8 mouse cellular contexts compared by ENCODE assay signal in the genomic region with DNA sequence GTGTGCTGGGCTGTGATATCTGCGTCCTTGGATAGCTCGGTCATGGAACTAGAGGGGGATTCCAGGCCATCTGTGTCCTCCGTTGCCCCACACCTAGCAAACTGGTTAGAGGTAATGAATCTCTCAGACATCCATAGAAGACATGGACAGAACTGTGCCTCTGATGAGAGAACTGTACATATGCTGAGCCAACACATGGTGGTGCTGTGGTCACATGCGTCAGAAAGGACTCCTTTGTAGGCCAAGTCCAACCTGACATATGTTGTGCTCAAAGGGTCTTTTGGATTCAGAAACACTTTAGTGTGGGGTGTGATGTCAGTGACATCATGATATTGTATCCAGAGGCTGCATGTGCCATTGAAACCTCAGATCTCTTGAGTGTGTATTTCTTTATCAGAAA. TPM values are rescaled to one million over a fixed set of nuclear protein-coding genes. Genes with fewer than 3 reads are reported as not detected.
A peak's percentile ranks its signal among the peaks of the same experiment; 100 is the strongest.
DNase-seq lines count a peak whose midpoint lies in the region; ATAC-seq and TF ChIP-seq lines count a peak whose summit lies in the region.

No protein-coding gene starts in this region.

- no peak overlapping the region for H3K4me3 ChIP-seq in ES-Bruce4 (ENCODE audit: low read depth, low read length)
- H3K4me3 ChIP-seq in heart, embryonic 11.5 days (ENCODE audit: low read depth, low read length) = no peak overlapping the region
- no peak overlapping the region for H3K4me3 ChIP-seq in kidney, embryonic 16.5 days (ENCODE audit: low read length)
- no peak overlapping the region for H3K4me3 ChIP-seq in lung, embryonic 14.5 days (ENCODE audit: low read depth, low read length)

- peaks cover 6% of the 10 kb centered on the region for H3K4me1 ChIP-seq in ES-Bruce4 (ENCODE audit: control insufficient read depth, insufficient read depth, low read length)
- H3K4me1 ChIP-seq in heart, embryonic 11.5 days (ENCODE audit: control insufficient read depth, insufficient read depth, low read length) = no peaks in the 10 kb centered on the region
- no peaks in the 10 kb centered on the region for H3K4me1 ChIP-seq in kidney, embryonic 16.5 days (ENCODE audit: insufficient read depth, low read length)
- H3K4me1 ChIP-seq in lung, embryonic 14.5 days (ENCODE audit: insufficient read depth) = no peaks in the 10 kb centered on the region

- WGBS in heart, embryonic 11.5 days (ENCODE audit: insufficient replicate concordance) = 53% methylated on average over 4 of the region's 4 CpGs
- WGBS in kidney, embryonic 16.5 days = 63% methylated on average over 4 of the region's 4 CpGs
- 63% methylated on average over 4 of the region's 4 CpGs for WGBS in lung, embryonic 14.5 days

- peak; percentile 19 for TF ChIP-seq CTCF in ES-Bruce4 (IDR thresholded peaks at IDR 0.05; ENCODE audit: low read depth, low read length)
- peak; percentile 80 for TF ChIP-seq CTCF in lung, embryonic 14.5 days (IDR thresholded peaks at IDR 0.05; ENCODE audit: low read depth)

- H3K9ac ChIP-seq in ES-Bruce4 (ENCODE audit: low read depth, poor library complexity, severe bottlenecking) = no peak overlapping the region
- no peak overlapping the region for H3K9ac ChIP-seq in heart, embryonic 11.5 days (ENCODE audit: low read depth, low read length)
- H3K9ac ChIP-seq in kidney, embryonic 16.5 days (replicated peaks; ENCODE audit: low read length) = no peak overlapping the region
- no peak overlapping the region for H3K9ac ChIP-seq in lung, embryonic 14.5 days

- H3K27me3 ChIP-seq in ES-Bruce4 (ENCODE audit: control insufficient read depth, insufficient read depth, low read length, poor library complexity, severe bottlenecking) = no peaks in the 10 kb centered on the region
- H3K27me3 ChIP-seq in heart, embryonic 11.5 days (ENCODE audit: control insufficient read depth, insufficient read depth, low read length) = no peaks in the 10 kb centered on the region
- no peaks in the 10 kb centered on the region for H3K27me3 ChIP-seq in kidney, embryonic 16.5 days (ENCODE audit: insufficient read depth, low read length)
- no peaks in the 10 kb centered on the region for H3K27me3 ChIP-seq in lung, embryonic 14.5 days (ENCODE audit: insufficient read depth, low read length)

- H3K4me2 ChIP-seq in heart, embryonic 11.5 days = no peak overlapping the region
- H3K4me2 ChIP-seq in kidney, embryonic 16.5 days (replicated peaks; ENCODE audit: low read depth, low read length) = no peak overlapping the region
- no peak overlapping the region for H3K4me2 ChIP-seq in lung, embryonic 14.5 days

- H3K36me3 ChIP-seq in ES-Bruce4 (ENCODE audit: control insufficient read depth, insufficient read depth, low read length, poor library complexity, severe bottlenecking) = no peaks in the 10 kb centered on the region
- no peaks in the 10 kb centered on the region for H3K36me3 ChIP-seq in heart, embryonic 11.5 days (ENCODE audit: control insufficient read depth, insufficient read depth, low read length)
- H3K36me3 ChIP-seq in kidney, embryonic 16.5 days (ENCODE audit: insufficient read depth, low read length) = no peaks in the 10 kb centered on the region
- no peaks in the 10 kb centered on the region for H3K36me3 ChIP-seq in lung, embryonic 14.5 days (ENCODE audit: insufficient read depth)

- TF ChIP-seq POLR2A in ES-Bruce4 (IDR thresholded peaks at IDR 0.05; ENCODE audit: insufficient read depth, low read length) = no peak

- peak; percentile 59; the same call in 1 of the 2 replicates for ATAC-seq in heart, embryonic 11.5 days (replicated peaks; ENCODE audit: insufficient number of reproducible peaks, low FRiP score, low TSS enrichment)
- ATAC-seq in kidney, embryonic 16.5 days (ENCODE audit: low FRiP score, low TSS enrichment) = peak; percentile 88; the same call in 1 of the 2 replicates
- ATAC-seq in lung, embryonic 14.5 days (ENCODE audit: insufficient read depth) = peak; percentile 77; the same call in 1 of the 2 replicates
- peak; percentile 87 for ATAC-seq in neutrophil, adult 5-6 weeks (ENCODE audit: extremely low read depth, insufficient number of reproducible peaks, low FRiP score, poor library complexity, severe bottlenecking)

- no peak overlapping the region for H3K27ac ChIP-seq in ES-Bruce4 (ENCODE audit: insufficient read depth, low read length)
- H3K27ac ChIP-seq in heart, embryonic 11.5 days (ENCODE audit: low read depth, low read length) = no peak overlapping the region
- H3K27ac ChIP-seq in kidney, embryonic 16.5 days (ENCODE audit: low read length) = no peak overlapping the region
- H3K27ac ChIP-seq in lung, embryonic 14.5 days (ENCODE audit: low read depth) = no peak overlapping the region

- TF ChIP-seq EP300 in ES-Bruce4 (IDR thresholded peaks at IDR 0.05; ENCODE audit: insufficient read depth, low read depth, low read length) = no peak

- no peaks in the 10 kb centered on the region for H3K9me3 ChIP-seq in ES-Bruce4 (replicated peaks; ENCODE audit: control insufficient read depth, insufficient read depth, low read length, poor library complexity, severe bottlenecking)
- H3K9me3 ChIP-seq in heart, embryonic 11.5 days (replicated peaks; ENCODE audit: control insufficient read depth, low read length) = no peaks in the 10 kb centered on the region
- H3K9me3 ChIP-seq in kidney, embryonic 16.5 days (ENCODE audit: low read length) = no peaks in the 10 kb centered on the region
- H3K9me3 ChIP-seq in lung, embryonic 14.5 days (ENCODE audit: low read depth, low read length) = no peaks in the 10 kb centered on the region

- DNase-seq in 416B (ENCODE audit: low read depth) = peak; percentile 61
- DNase-seq in cerebellum, postnatal 36 days = peak; percentile 23 to 34
- peak; percentile 79 for DNase-seq in lung, embryonic 14.5 days
- no peak for DNase-seq in urinary bladder, adult 2 months (ENCODE audit: low spot score)

RNA-seq across cellular contexts. Expression of gene Capsl, which starts 19.4 kb away (rescaled TPM):
- 11.3 and 12.0 TPM in 2 replicates for polyA plus RNA-seq in ES-Bruce4 (2011; ENCODE audit: insufficient read depth, insufficient read length, low read depth, missing spikeins)
- polyA plus RNA-seq in heart, embryonic 11.5 days (2014; fragmentation: Nextera tagmentation; extraction: Ambion mirVana) = 0.23 TPM in 1 of 2 replicates, not detected in the other
- 1.3 and 1.6 TPM in 2 replicates for polyA plus RNA-seq in kidney, embryonic 16.5 days (2015; fragmentation: Nextera tagmentation; extraction: Ambion mirVana)
- polyA plus RNA-seq in lung, embryonic 14.5 days (2014; fragmentation: Nextera tagmentation; extraction: Ambion mirVana) = 4.3 and 5.8 TPM in 2 replicates
- total RNA-seq in neutrophil, adult 5-6 weeks (2017) = not detected in 2 replicates
- 8.5 and 10.1 TPM in 2 replicates for polyA plus RNA-seq in urinary bladder, adult 2 months (2012; rRNA removed)
